Mouse (Mus musculus): Measurements from ENCODE around the gene Gm20388. TPM values are rescaled to one million over a fixed set of nuclear protein-coding genes. Genes with fewer than 3 reads are reported as not detected.

The Gm20388 gene
- polyA plus RNA-seq, 1 experiment = 0.36 TPM

DNA sequence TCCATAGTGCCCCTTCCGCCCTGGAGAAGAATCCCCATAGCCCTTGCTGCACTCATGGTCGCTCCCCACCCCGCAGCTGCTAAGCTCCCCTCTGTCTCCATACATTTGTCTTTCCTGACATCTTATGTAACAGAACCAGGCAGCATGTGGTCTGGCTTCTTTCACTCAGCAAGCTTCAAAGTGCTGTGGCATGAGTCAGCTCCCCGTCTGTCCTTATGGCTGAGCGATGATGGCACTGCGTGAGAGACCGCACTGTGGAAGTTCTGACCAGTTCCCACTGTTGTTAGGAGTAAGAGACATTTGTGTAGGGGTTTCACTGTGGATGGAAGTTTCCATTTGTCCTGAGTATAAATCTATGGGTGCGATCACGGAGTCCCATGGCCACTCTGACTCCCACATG lies 2270.8 kb downstream of the Gm20388 start:
- H3K4me3 ChIP-seq (replicated peaks) = no peak overlapping the region
- no peaks in the 10 kb centered on the region for H3K9me3 ChIP-seq (ENCODE audit: control insufficient read depth, low read length)
- H3K27me3 ChIP-seq (ENCODE audit: control insufficient read depth) = no peaks in the 10 kb centered on the region; the same call in 1 of the 2 replicates
- H3K4me1 ChIP-seq (ENCODE audit: control insufficient read depth) = no peaks in the 10 kb centered on the region
- TF ChIP-seq TAL1 (IDR thresholded peaks at IDR 0.05; ENCODE audit: low read length) (no peak), GATA1 (IDR thresholded peaks at IDR 0.05; ENCODE audit: low read length) (no peak)
- no peaks in the 10 kb centered on the region for H3K36me3 ChIP-seq (ENCODE audit: control insufficient read depth)

DNA sequence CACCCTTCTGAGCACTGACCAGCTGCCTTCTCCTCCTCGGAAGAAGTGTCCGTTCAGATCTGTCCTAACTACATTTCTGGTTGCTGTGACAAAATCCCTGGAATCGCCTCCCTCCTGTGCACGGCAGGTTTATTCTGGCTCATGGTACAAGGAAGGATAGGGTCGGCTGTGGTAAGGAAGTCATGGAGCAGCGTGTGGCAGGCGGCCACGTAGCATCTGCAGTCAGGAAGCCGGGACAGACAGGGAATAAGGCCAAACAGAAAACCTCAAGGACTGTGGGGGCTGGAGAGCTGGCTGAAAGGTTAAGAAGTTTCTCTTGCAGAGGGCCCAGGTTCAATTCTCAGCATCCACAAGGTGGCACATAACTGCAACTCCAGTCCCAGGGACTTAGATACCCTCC lies 2271.3 kb downstream of the Gm20388 start:
- Histone ChIP-seq H3K4me1 (ENCODE audit: control insufficient read depth) (no peaks in the 10 kb centered on the region), H3K36me3 (ENCODE audit: control insufficient read depth) (no peaks in the 10 kb centered on the region), H3K27me3 (ENCODE audit: control insufficient read depth) (no peaks in the 10 kb centered on the region; the same call in 1 of the 2 replicates), H3K4me3 (replicated peaks) (no peak overlapping the region), H3K9me3 (ENCODE audit: control insufficient read depth, low read length) (no peaks in the 10 kb centered on the region)
- no peak for TF ChIP-seq GATA1 (IDR thresholded peaks at IDR 0.05; ENCODE audit: low read length)
- TF ChIP-seq TAL1 (IDR thresholded peaks at IDR 0.05; ENCODE audit: low read length) = no peak

DNA sequence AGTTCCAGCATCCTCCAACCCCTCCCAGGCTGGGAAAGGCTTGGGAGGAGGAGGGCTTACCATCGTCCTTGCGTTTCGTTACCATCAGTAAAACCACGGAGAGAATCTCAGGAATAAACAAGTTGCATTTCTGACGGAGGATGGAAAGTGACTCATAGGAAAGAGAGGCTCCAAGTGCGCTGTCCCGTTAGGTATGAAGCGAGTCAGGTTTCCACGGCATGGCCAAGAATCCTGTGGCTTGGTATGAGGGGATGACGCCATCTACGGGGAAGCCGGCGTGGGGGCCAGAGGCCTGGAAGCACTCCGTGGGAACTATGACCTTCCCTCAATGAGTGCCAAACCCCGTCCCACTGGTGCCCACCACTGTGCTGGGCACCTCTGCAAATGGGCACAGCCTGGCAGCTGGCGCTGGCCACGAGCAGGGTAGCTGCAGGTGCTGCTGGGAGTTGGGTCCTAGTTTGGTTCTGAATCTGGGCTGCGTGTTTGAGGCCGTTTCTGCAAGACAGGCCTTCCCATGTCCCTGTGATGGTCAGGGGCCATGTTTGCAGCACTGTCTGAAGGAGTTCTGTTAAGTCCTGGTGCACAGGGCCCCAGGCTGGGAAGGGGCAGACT lies 2275.8 kb downstream of the Gm20388 start:
- TF ChIP-seq GATA1 (IDR thresholded peaks at IDR 0.05; ENCODE audit: low read length) (no peak), TAL1 (IDR thresholded peaks at IDR 0.05; ENCODE audit: low read length) (no peak)
- peaks cover 4% of the 10 kb centered on the region; the same call in 1 of the 2 replicates for H3K9me3 ChIP-seq (ENCODE audit: control insufficient read depth, low read length)
- H3K4me3 ChIP-seq (replicated peaks) = no peak overlapping the region
- H3K36me3 ChIP-seq (ENCODE audit: control insufficient read depth) = no peaks in the 10 kb centered on the region
- peaks cover 8% of the 10 kb centered on the region for H3K27me3 ChIP-seq (ENCODE audit: control insufficient read depth)
- H3K4me1 ChIP-seq (ENCODE audit: control insufficient read depth) = no peaks in the 10 kb centered on the region

DNA sequence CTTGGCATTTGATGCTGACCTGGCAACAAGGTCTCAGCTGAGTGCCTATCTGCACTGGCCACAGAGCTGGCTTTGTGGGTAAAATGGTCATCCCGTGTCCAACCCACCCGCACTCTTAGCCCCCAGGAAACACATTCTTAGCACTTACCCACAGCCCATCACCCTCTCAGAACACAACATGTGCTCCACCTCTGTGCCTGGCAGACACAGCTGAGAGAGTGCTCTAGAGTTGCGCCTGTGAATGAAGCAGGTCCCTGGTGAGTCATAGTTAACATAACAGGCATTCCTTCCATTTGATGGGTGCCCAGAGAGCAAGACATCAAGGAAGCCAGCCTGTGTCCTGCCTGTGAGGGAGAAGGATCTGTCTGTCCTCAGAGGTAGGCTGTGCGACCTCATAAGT lies 2276.6 kb downstream of the Gm20388 start:
- H3K27me3 ChIP-seq (ENCODE audit: control insufficient read depth) = peaks cover 8% of the 10 kb centered on the region

DNA sequence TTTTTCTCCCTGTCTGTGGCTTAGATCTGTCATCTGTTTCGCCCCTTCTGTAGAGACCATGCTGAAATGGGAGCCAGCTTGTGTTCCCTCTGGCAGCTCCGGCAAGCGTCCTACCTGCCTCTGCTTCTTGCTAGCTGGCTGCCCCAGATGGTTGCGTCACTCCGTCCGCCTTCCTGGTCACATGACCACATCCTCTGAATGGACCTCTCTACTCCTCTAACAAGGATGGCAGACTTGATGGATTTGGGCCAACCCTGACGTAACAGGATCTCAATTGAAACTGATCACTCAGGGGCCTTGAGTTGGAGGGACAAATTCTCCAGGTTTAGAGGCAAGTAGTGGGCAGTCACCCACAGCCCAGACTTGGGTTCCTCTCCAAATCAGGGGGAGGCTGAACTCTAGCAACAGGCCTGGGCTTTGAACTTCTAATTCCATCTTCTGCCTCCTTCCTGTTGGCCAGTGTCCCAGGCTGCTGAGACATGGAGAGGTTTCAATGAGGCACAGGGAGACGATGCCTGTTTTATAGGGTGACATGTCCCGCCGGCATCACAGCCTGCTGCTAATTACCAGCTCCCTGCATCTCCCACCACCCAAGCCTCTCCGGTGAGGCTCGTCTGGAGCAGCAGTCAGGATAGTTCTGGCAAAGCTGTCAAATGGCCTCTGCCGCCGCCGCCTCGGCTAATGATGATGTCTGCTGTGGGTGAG lies 2279.9 kb downstream of the Gm20388 start:
- Histone ChIP-seq H3K4me1 (ENCODE audit: control insufficient read depth) (no peaks in the 10 kb centered on the region), H3K36me3 (ENCODE audit: control insufficient read depth) (no peaks in the 10 kb centered on the region), H3K27me3 (ENCODE audit: control insufficient read depth) (peaks cover 8% of the 10 kb centered on the region), H3K9me3 (ENCODE audit: control insufficient read depth, low read length) (peaks cover 4% of the 10 kb centered on the region; the same call in 1 of the 2 replicates), H3K4me3 (replicated peaks) (no peak overlapping the region)
- TF ChIP-seq TAL1 (IDR thresholded peaks at IDR 0.05; ENCODE audit: low read length) (no peak), GATA1 (IDR thresholded peaks at IDR 0.05; ENCODE audit: low read length) (no peak)

More for the DNA sequence above, 2276.6 kb downstream of the Gm20388 start:
- H3K9me3 ChIP-seq (ENCODE audit: control insufficient read depth, low read length) = peaks cover 4% of the 10 kb centered on the region; the same call in 1 of the 2 replicates
- H3K4me1 ChIP-seq (ENCODE audit: control insufficient read depth) = no peaks in the 10 kb centered on the region
- H3K4me3 ChIP-seq (replicated peaks) = no peak overlapping the region
- TF ChIP-seq GATA1 (IDR thresholded peaks at IDR 0.05; ENCODE audit: low read length) (no peak), TAL1 (IDR thresholded peaks at IDR 0.05; ENCODE audit: low read length) (no peak)
- H3K36me3 ChIP-seq (ENCODE audit: control insufficient read depth) = no peaks in the 10 kb centered on the region

DNA sequence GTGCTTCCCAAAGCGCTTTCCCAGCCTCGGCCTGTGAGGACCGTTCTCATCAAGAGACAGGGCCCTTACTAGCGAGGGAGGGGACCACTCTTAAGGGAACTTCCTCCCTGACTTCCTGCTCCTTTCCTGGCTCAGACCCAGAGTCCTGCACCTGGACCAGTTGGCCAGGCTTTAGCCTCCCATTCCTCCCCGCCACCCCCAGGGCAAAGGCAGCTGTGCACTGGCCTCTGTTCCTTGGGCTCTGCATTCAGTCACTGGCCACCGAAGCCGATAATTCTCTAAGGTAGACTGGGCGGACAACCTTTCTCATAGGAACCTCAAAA lies 2280.4 kb downstream of the Gm20388 start:
- peaks cover 8% of the 10 kb centered on the region for H3K27me3 ChIP-seq (ENCODE audit: control insufficient read depth)
- no peak overlapping the region for H3K4me3 ChIP-seq (replicated peaks)
- no peaks in the 10 kb centered on the region for H3K36me3 ChIP-seq (ENCODE audit: control insufficient read depth)
- TF ChIP-seq TAL1 (IDR thresholded peaks at IDR 0.05; ENCODE audit: low read length) = no peak
- no peak for TF ChIP-seq GATA1 (IDR thresholded peaks at IDR 0.05; ENCODE audit: low read length)
- H3K4me1 ChIP-seq (ENCODE audit: control insufficient read depth) = no peaks in the 10 kb centered on the region
- peaks cover 4% of the 10 kb centered on the region; the same call in 1 of the 2 replicates for H3K9me3 ChIP-seq (ENCODE audit: control insufficient read depth, low read length)

DNA sequence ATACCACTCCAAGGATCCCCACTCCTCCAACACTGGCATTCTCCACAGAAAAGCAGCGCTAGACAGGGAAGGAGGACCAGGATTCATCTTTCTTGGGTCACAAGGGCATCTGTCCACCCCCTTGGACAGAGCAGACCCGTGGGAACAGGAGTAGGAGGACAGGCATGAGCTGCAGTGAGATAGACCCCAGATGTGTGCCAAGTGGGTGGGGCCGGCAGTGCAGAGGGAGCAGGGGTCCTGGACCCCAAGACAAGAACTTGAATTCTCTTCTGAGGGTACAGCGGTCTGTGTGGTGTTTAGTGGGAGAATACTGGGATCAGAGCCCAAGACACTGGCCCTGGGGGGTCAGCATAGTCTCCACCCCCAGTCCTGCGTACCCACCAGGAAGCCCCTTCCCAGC lies 2282.1 kb downstream of the Gm20388 start:
- peaks cover 8% of the 10 kb centered on the region for H3K27me3 ChIP-seq (ENCODE audit: control insufficient read depth)
- H3K9me3 ChIP-seq (ENCODE audit: control insufficient read depth, low read length) = peaks cover 4% of the 10 kb centered on the region; the same call in 1 of the 2 replicates
- no peaks in the 10 kb centered on the region for H3K36me3 ChIP-seq (ENCODE audit: control insufficient read depth)
- no peaks in the 10 kb centered on the region for H3K4me1 ChIP-seq (ENCODE audit: control insufficient read depth)
- TF ChIP-seq TAL1 (IDR thresholded peaks at IDR 0.05; ENCODE audit: low read length) = no peak
- no peak for TF ChIP-seq GATA1 (IDR thresholded peaks at IDR 0.05; ENCODE audit: low read length)
- H3K4me3 ChIP-seq (replicated peaks) = no peak overlapping the region

DNA sequence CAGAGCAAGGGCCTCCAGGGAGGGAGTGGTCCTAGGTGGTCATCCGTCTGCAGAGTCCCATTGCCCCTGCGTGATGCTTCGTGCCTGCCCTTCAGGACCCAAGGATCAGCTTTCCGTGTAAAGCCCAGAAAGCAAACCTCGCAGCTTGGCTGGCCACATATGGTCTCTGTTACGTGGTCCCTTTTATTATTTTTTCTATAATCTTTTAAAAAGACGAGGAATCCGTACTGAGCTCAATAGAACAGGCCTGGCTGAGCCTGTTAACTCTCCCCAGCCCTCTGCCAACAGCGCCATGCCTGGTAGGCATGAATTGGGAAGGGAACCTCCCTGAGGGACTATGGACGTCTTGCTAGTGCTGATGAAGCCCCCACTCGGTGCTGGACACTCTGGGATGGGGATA lies 2282.9 kb downstream of the Gm20388 start:
- Histone ChIP-seq H3K4me3 (replicated peaks) (no peak overlapping the region), H3K36me3 (ENCODE audit: control insufficient read depth) (no peaks in the 10 kb centered on the region), H3K4me1 (ENCODE audit: control insufficient read depth) (no peaks in the 10 kb centered on the region), H3K27me3 (ENCODE audit: control insufficient read depth) (peaks cover 8% of the 10 kb centered on the region), H3K9me3 (ENCODE audit: control insufficient read depth, low read length) (no peaks in the 10 kb centered on the region)
- TF ChIP-seq TAL1 (IDR thresholded peaks at IDR 0.05; ENCODE audit: low read length) = no peak

DNA sequence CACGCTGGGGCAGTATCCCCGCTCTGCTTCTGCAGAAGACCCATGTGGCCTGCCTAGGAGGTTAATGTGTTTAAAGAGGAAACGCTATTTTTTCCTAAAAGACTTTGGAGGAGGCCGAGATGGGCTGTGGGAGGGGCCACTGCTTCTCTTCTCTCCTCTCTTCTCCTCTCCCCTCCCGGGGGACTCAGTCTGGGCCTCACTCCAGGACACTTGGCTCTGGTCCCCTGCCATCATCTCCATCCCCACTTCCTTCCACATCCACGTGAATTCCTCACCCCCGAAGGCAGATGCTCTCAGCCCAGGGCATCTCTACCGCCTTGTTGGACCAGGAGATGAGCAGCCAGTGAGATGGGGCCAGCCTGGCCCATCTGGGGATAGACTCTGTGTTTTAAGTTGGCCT lies 2283.8 kb downstream of the Gm20388 start:
- Histone ChIP-seq H3K27me3 (ENCODE audit: control insufficient read depth) (peaks cover 8% of the 10 kb centered on the region), H3K9me3 (ENCODE audit: control insufficient read depth, low read length) (no peaks in the 10 kb centered on the region), H3K36me3 (ENCODE audit: control insufficient read depth) (no peaks in the 10 kb centered on the region), H3K4me3 (replicated peaks) (no peak overlapping the region), H3K4me1 (ENCODE audit: control insufficient read depth) (no peaks in the 10 kb centered on the region)
- TF ChIP-seq TAL1 (IDR thresholded peaks at IDR 0.05; ENCODE audit: low read length) (no peak), GATA1 (IDR thresholded peaks at IDR 0.05; ENCODE audit: low read length) (no peak)

All from erythroblast, embryonic 14.5 days (primary cell).